Mouse (Mus musculus) retina, postnatal 1 day (tissue): ENCODE measurements around the gene Olfr1090.

Source experiments
- DNase-seq: peaks from one replicate; pipeline ENCODE4 v3.0.0-alpha.2; 2012

Gene Olfr1090

DNA sequence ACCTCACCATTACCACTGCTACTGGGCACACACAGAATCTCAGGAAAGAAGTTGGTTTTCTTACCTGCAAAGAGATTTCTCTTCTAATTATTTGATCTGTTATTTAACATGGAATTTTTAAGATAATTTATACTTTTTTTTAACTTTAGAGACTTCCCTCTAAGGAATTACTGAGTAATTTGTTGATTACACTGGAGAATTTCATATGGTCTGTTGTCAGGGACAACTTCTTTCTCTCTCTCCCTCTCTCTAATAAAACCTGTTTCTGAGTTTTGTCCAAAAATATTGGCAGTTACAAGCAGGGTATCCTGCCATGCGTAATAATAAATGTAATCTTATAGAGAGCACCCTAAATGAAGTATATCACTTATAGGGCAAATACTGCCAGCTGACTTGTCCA is at the start of gene Olfr1090:
Gene Olfr1090 (minus strand): TSS at position 101 of the 400 bp plus-strand sequence.
- DNase-seq = no peak

DNA sequence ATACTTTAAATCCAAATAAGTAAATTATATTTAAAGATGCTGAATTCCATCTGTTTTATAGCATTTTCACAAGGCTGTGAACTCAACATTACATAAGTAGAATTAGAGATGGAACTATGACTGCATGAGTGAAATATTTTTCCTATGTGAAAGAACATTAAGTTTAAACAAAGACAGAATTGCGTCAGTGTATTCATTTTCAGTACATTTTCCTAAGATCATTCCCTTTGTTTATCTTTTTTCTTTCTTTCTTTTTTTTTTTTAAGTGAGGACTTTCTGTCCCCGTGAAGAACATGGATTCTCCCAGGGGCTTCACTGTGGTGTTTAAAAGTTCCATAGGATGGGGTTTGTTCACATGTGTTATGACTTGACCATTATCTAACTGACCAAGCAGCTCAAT is 23.4 kb upstream of the Olfr1090 start, which contains the start of gene Olfr1093:
Gene Olfr1093 (plus strand): TSS at position 301 of the 400 bp plus-strand sequence.
- DNase-seq = no peak

GRCm38 (mm10) chr2:86761050-86761449 is 2.3 kb upstream of the Olfr1090 start:
- no peak for DNase-seq

- DNase-seq = no peak
These were observed 25.2 kb downstream of the Olfr1090 start, which contains the start of gene Olfr1089 for GRCm38 (mm10) chr2:86733601-86734000. TSS of gene Olfr1089 (minus strand) at chr2:86733701.
